Mouse (Mus musculus): ENCODE data around the gene Churc1. TPM values are rescaled to one million over a fixed set of nuclear protein-coding genes. Genes with fewer than 3 reads are reported as not detected.

Churc1 gene
- total RNA-seq, 2 experiments from 2014 or later: 32.0 to 34.3 TPM

DNA sequence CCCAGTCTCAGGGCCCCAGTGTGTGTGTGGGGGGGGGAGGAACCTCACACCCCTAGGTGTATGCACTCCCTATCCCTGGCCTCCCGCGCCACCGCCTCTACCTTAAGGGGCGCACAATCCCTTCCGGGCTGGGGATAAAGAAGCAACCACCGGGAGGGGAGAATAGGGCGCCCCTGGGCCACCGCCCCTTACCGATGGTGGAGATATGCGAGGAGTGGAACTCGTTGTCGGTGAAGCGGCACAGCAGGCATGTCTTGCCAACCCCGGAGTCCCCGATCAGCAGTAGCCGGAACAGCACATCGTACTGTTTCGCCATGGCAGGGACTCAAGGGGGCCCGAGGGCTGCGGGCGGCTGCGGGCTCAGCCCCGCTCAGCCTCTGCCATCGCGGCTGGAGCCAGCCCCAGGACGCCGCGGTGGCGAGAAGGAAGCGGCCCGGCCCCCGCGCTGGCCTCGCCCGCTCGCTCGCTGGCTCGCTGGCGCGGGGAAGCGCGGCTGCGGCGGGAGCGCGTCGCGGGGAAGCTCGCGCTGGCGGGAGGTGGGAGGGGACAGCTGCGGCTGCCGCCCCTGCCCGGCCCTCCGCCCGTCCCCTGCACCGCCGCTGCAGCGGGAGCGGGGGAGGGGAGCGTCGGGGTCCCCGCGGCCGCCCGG is 56.8 kb downstream of the Churc1 start:
- peak; percentile 42 to 53 for DNase-seq (ENCODE audit: low spot score in 2 of 2)
- intact Hi-C loops (cut with DNase I): no loop called here

DNA sequence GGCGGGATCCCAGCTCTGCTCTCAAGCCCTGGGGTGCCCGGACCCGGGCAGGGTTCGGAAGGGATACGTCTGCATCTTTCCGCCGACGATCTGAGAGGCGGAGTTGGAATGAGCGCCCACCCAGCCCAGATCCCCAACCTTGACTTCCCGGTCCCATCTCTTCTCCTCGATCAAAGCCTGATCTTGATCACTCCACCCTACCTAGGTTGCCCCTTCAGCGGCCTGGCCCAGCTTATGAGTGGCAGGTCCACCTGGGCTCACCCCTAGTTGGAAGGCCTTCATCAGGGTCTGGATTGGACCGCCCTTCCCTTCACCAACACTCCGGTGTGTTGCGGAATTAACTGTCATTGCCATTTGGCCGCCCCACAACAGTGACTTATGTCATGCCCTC is 57.3 kb downstream of the Churc1 start, which contains the start of gene Rab15:
Gene Rab15, minus strand, starts transcription at position 258 of the 391 bp plus-strand sequence.
- DNase-seq (ENCODE audit: low spot score in 2 of 2): peak in 1 of 2 experiments; percentile 35
- intact Hi-C loops (cut with DNase I): no loop called here

DNA sequence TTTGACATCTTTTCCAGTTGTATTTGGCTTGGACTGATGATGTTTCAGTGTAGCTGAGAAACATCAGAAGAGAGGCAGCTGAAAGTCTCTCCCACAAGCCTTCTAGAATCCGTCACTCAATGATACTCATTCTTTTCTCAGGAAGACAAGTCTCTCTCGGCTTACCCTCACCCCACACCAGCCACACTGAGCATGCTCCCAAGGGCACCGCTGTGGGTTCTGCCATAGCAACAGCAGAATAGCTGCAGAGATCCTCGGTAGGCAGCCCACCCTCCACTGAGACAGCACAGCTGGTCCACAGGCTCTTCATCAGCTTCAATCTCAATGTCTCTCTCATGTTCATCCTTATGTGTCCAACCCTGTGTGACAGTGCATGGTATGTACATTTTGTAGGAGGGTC is 59.9 kb downstream of the Churc1 start:
- intact Hi-C loops (cut with DNase I): no loop called here
- no peak for DNase-seq (ENCODE audit: low spot score in 2 of 2)

DNA sequence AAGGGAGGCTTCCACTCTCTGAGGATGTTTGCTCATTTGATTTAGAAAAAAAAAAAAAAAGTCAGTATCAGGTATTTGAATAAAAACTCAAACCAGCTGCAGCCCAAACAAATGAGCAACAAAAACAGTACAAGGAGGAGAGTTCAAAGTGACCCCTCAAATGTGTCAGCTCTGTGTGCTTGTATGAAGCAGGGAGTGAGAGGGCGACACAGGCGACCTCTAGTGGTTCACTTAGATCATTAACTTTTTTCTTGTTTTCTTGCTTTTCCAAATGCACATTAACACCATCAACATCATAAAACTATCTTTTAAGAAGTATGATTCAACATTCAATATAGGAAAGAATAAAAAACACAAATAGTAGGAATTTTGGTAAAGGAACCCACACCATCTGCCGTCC is 67.4 kb downstream of the Churc1 start:
- intact Hi-C loops (cut with DNase I): no loop called here
- peak in 1 of 2 experiments; percentile 52 for DNase-seq (ENCODE audit: low spot score in 2 of 2)

Other genes starting within 250 kb of the Churc1 start
- gene Plekhg3, start 234.6 kb upstream of the Churc1 start, total RNA-seq (2021): 10 to 100 TPM; 11.4 to 11.9 TPM
- 10 to 100 TPM; 75.3 to 82.1 TPM for gene Sptb, start 55.0 kb upstream of the Churc1 start, total RNA-seq (2021)
- 10 to 100 TPM; 23.3 to 28.3 TPM for gene Fntb, start 51 bp downstream of the Churc1 start, total RNA-seq (2021)
- gene Gpx2, start 30.0 kb downstream of the Churc1 start, total RNA-seq (2021): under 1 TPM; 0.14 TPM
- gene Rab15, start 57.4 kb downstream of the Churc1 start, total RNA-seq (2021): 100 to 1,000 TPM; 267 to 271 TPM
- gene Max, start 196.7 kb downstream of the Churc1 start, total RNA-seq (2021): 10 to 100 TPM; 73.5 to 74.7 TPM